Mouse (Mus musculus) MEL (cell line): ENCODE measurements around the gene Serpina5. TPM values are rescaled to one million over a fixed set of nuclear protein-coding genes. Genes with fewer than 3 reads are reported as not detected.

ENCODE experiments used
- DNase-seq: peaks from one replicate; pipeline ENCODE4 v3.0.0; 2011; ENCODE audit warnings: low read depth, low spot score
- H3K27ac ChIP-seq: 2 replicates; pipeline ENCODE4 v1.5.1; 2012; ENCODE audit warnings: low read depth, mild to moderate bottlenecking, control low read depth, low read length, moderate library complexity; ENCODE audit not compliant: control insufficient read depth
- H3K27me3 ChIP-seq, 2 experiments: fragments of 150-350 bp in 1 of 2; sonication (generic) in 1 of 2; 2 replicates each; pipeline ENCODE4 v1.6.1; 2012; ENCODE audit warnings: low read length in 2 of 2, mild to moderate bottlenecking in 2 of 2, improper control_type of control experiment in 1 of 2, moderate library complexity in 1 of 2; ENCODE audit not compliant: insufficient read depth in 2 of 2, control insufficient read depth in 1 of 2
- H3K36me3 ChIP-seq, 2 experiments: 2 replicates each; pipeline ENCODE4 v1.6.1; 2012 to 2014; ENCODE audit warnings: low read length in 2 of 2, improper control_type of control experiment in 1 of 2, inconsistent platforms in 1 of 2, mild to moderate bottlenecking in 1 of 2; ENCODE audit not compliant: insufficient read depth in 2 of 2, control insufficient read depth in 1 of 2
- H3K4me1 ChIP-seq, 2 experiments: fragments of 150-350 bp in 1 of 2; sonication (generic) in 1 of 2; 2 replicates each; pipeline ENCODE4 v1.6.1; 2012; ENCODE audit warnings: low read length in 2 of 2, improper control_type of control experiment in 1 of 2, mild to moderate bottlenecking in 1 of 2; ENCODE audit not compliant: insufficient read depth in 2 of 2, control insufficient read depth in 1 of 2
- H3K4me3 ChIP-seq, 2 experiments: fragments of 150-350 bp in 1 of 2; sonication (generic) in 1 of 2; 2 replicates each; pipeline ENCODE4 v1.5.1; 2012; ENCODE audit warnings: low read depth in 2 of 2, low read length in 2 of 2, mild to moderate bottlenecking in 2 of 2, moderate library complexity in 2 of 2, control low read depth in 1 of 2, improper control_type of control experiment in 1 of 2; ENCODE audit not compliant: control insufficient read depth in 1 of 2, insufficient read depth in 1 of 2
- H3K79me2 ChIP-seq: 2 replicates; pipeline ENCODE4 v1.6.1; 2012; ENCODE audit warnings: mild to moderate bottlenecking, low read length, moderate library complexity; ENCODE audit not compliant: control insufficient read depth, poor library complexity, insufficient read depth
- H3K9ac ChIP-seq: 2 replicates; pipeline ENCODE4 v1.6.1; 2012; ENCODE audit warnings: low read depth, mild to moderate bottlenecking, control low read depth, low read length, moderate library complexity; ENCODE audit not compliant: control insufficient read depth, poor library complexity, severe bottlenecking
- H3K9me3 ChIP-seq: fragments of 150-350 bp; sonication (generic); replicated peaks from 2 replicates; pipeline ENCODE4 v1.6.1; 2012; ENCODE audit warnings: mild to moderate bottlenecking, low read length, improper control_type of control experiment, moderate library complexity; ENCODE audit not compliant: insufficient read depth
- BHLHE40 ChIP-seq: IDR thresholded peaks from 2 replicates; pipeline ENCODE4 v1.6.1; 2012; ENCODE audit warnings: low read depth, mild to moderate bottlenecking, inconsistent platforms, low read length, improper control_type of control experiment, borderline replicate concordance
- CHD1 ChIP-seq: IDR thresholded peaks from 2 replicates; pipeline ENCODE4 v1.6.1; 2012; ENCODE audit warnings: low read depth, mild to moderate bottlenecking, inconsistent platforms, low read length, improper control_type of control experiment
- E2F4 ChIP-seq: IDR thresholded peaks from 2 replicates; pipeline ENCODE4 v1.6.1; 2011; ENCODE audit warnings: low read depth, low read length, improper control_type of control experiment, borderline replicate concordance
- ELF1 ChIP-seq: IDR thresholded peaks from 2 replicates; pipeline ENCODE4 v1.6.1; 2014; ENCODE audit warnings: low read depth, mild to moderate bottlenecking, inconsistent platforms, low read length, improper control_type of control experiment, moderate library complexity
- EP300 ChIP-seq, 2 experiments: IDR thresholded peaks; 2 replicates each; pipeline ENCODE4 v1.6.1; 2011; ENCODE audit warnings: improper control_type of control experiment in 2 of 2, low read length in 2 of 2, low read depth in 1 of 2, mild to moderate bottlenecking in 1 of 2
- ETS1 ChIP-seq: IDR thresholded peaks from 2 replicates; pipeline ENCODE4 v1.6.1; 2012; ENCODE audit warnings: low read depth, mild to moderate bottlenecking, inconsistent platforms, low read length, improper control_type of control experiment, moderate library complexity
- GATA1 ChIP-seq: IDR thresholded peaks from 2 replicates; pipeline ENCODE4 v1.6.1; 2011; ENCODE audit warnings: low read depth, low read length, improper control_type of control experiment
- HCFC1 ChIP-seq: IDR thresholded peaks from 2 replicates; pipeline ENCODE4 v1.6.1; 2012; ENCODE audit warnings: low read depth, mild to moderate bottlenecking, inconsistent platforms, low read length, improper control_type of control experiment, moderate library complexity
- MAX ChIP-seq: IDR thresholded peaks from 2 replicates; pipeline ENCODE4 v1.6.1; 2011; ENCODE audit warnings: low read length, improper control_type of control experiment
- MAZ ChIP-seq: IDR thresholded peaks from 2 replicates; pipeline ENCODE4 v1.6.1; 2012; ENCODE audit warnings: low read depth, mild to moderate bottlenecking, inconsistent platforms, low read length, improper control_type of control experiment
- MEF2A ChIP-seq: IDR thresholded peaks from 2 replicates; pipeline ENCODE4 v1.6.1; 2014; ENCODE audit warnings: low read depth, mild to moderate bottlenecking, inconsistent platforms, low read length, improper control_type of control experiment; ENCODE audit not compliant: poor library complexity, insufficient replicate concordance, severe bottlenecking; ENCODE audit errors: extremely low read depth
- MXI1 ChIP-seq: IDR thresholded peaks from 2 replicates; pipeline ENCODE4 v1.6.1; 2011; ENCODE audit warnings: mild to moderate bottlenecking, low read depth, low read length, improper control_type of control experiment
- MYC ChIP-seq: IDR thresholded peaks from 2 replicates; pipeline ENCODE4 v1.6.1; 2011; ENCODE audit warnings: low read depth, mild to moderate bottlenecking, low read length, improper control_type of control experiment, moderate library complexity
- POLR2AphosphoS2 ChIP-seq: IDR thresholded peaks from 2 replicates; pipeline ENCODE4 v1.6.1; 2011; ENCODE audit warnings: low read length, improper control_type of control experiment
- SMC3 ChIP-seq: IDR thresholded peaks from 2 replicates; pipeline ENCODE4 v1.6.1; 2011; ENCODE audit warnings: low read depth, low read length, improper control_type of control experiment
- TBP ChIP-seq: IDR thresholded peaks from 2 replicates; pipeline ENCODE4 v1.8.0; 2011; ENCODE audit warnings: low read depth, low read length, improper control_type of control experiment
- USF1 ChIP-seq: IDR thresholded peaks from 2 replicates; pipeline ENCODE4 v1.6.1; 2014; ENCODE audit warnings: low read depth, mild to moderate bottlenecking, inconsistent platforms, low read length, improper control_type of control experiment, moderate library complexity
- USF2 ChIP-seq, 2 experiments: IDR thresholded peaks; 2 replicates each; pipeline ENCODE4 v1.6.1; 2011 to 2012; ENCODE audit warnings: improper control_type of control experiment in 2 of 2, low read length in 2 of 2, borderline replicate concordance in 1 of 2, inconsistent platforms in 1 of 2, low read depth in 1 of 2, mild to moderate bottlenecking in 1 of 2; ENCODE audit not compliant: insufficient read depth in 1 of 2
- ZC3H11A ChIP-seq: IDR thresholded peaks from 2 replicates; pipeline ENCODE4 v1.6.1; 2012; ENCODE audit warnings: low read depth, mild to moderate bottlenecking, inconsistent platforms, low read length, improper control_type of control experiment
- ZKSCAN1 ChIP-seq: IDR thresholded peaks from 2 replicates; pipeline ENCODE4 v1.6.1; 2012; ENCODE audit warnings: low read depth, mild to moderate bottlenecking, inconsistent platforms, low read length, improper control_type of control experiment, moderate library complexity
- ZMIZ1 ChIP-seq: IDR thresholded peaks from 2 replicates; pipeline ENCODE4 v1.6.1; 2012; ENCODE audit warnings: low read depth, mild to moderate bottlenecking, inconsistent platforms, low read length, improper control_type of control experiment, moderate library complexity
- ZNF384 ChIP-seq: IDR thresholded peaks from 2 replicates; pipeline ENCODE4 v1.6.1; 2012; ENCODE audit warnings: low read depth, mild to moderate bottlenecking, inconsistent platforms, low read length, improper control_type of control experiment
- polyA plus RNA-seq, 2 experiments: library from polyadenylated mRNA; stranded (reverse) in 1 of 2; unstranded in 1 of 2; fragments of >175 nt in 1 of 2; fragments of >200 nt in 1 of 2; gene quantifications; 2 replicates each; pipeline versions ENCODE4 v1.2.1 to v1.2.4; 2012; ENCODE audit warnings: low replicate concordance in 2 of 2, low read depth in 1 of 2; ENCODE audit not compliant: insufficient read length in 2 of 2, insufficient read depth in 1 of 2, missing spikeins in 1 of 2
- total RNA-seq: library from RNA; depleted of rRNA; stranded (reverse); fragments of 300-350 nt; gene quantifications from 2 replicates; pipeline ENCODE4 v1.2.3, GENCODE M21; 2012

The Serpina5 gene
- total and polyA plus RNA-seq, 3 experiments, result not detected

GRCm38 (mm10) chr12:104064532-104064931, 36.4 kb upstream of the Serpina5 start:
- Histone ChIP-seq H3K27ac (no peak overlapping the region), H3K4me3 (no peak overlapping the region), H3K27me3 (no peaks in the 10 kb centered on the region), H3K4me1 (no peaks in the 10 kb centered on the region), H3K9ac (no peak overlapping the region), H3K36me3 (no peaks in the 10 kb centered on the region), H3K79me2 (no peaks in the 10 kb centered on the region), H3K9me3 (no peaks in the 10 kb centered on the region)
- TF ChIP-seq E2F4 (no peak), ETS1 (no peak), MYC (no peak), GATA1 (no peak), ZNF384 (no peak), TBP (no peak), POLR2AphosphoS2 (no peak), ZMIZ1 (no peak), HCFC1 (no peak), ZKSCAN1 (no peak), MEF2A (no peak), BHLHE40 (no peak), SMC3 (no peak), USF2 (IDR thresholded peaks at IDR 0.05; ENCODE audit: borderline replicate concordance in 1 of 2, insufficient read depth in 1 of 2, low read depth in 1 of 2, low read length in 2 of 2) (no peak), USF1 (no peak), ZC3H11A (no peak), MXI1 (no peak)
- peak; percentile 25 for DNase-seq

GRCm38 (mm10) chr12:104064996-104065395, 35.9 kb upstream of the Serpina5 start:
- no peak overlapping the region for H3K4me3 ChIP-seq
- no peak overlapping the region for H3K9ac ChIP-seq
- DNase-seq, result no peak
- no peaks in the 10 kb centered on the region for H3K36me3 ChIP-seq
- H3K9me3 ChIP-seq, result no peaks in the 10 kb centered on the region
- no peaks in the 10 kb centered on the region for H3K79me2 ChIP-seq
- H3K27me3 ChIP-seq, result no peaks in the 10 kb centered on the region
- H3K4me1 ChIP-seq, result no peaks in the 10 kb centered on the region
- TF ChIP-seq ELF1, result no peak
- TF ChIP-seq MAX, result no peak
- no peak for TF ChIP-seq ZKSCAN1
- TF ChIP-seq MAZ, result no peak
- no peak for TF ChIP-seq EP300 (IDR thresholded peaks at IDR 0.05; ENCODE audit: low read depth in 1 of 2, low read length in 2 of 2)
- no peak for TF ChIP-seq CHD1
- TF ChIP-seq MXI1, result no peak
- H3K27ac ChIP-seq, result no peak overlapping the region
